Mouse (Mus musculus) bone marrow macrophage, adult 2 months (primary cell): ENCODE results near the gene Gm17662. TPM values are rescaled to one million over a fixed set of nuclear protein-coding genes. Genes with fewer than 3 reads are reported as not detected.

Experiments used
- H3K27ac ChIP-seq: 2 replicates; pipeline ENCODE4 v1.5.1; 2012; ENCODE audit warnings: low read depth, low read length; ENCODE audit not compliant: insufficient read depth
- H3K4me1 ChIP-seq: 2 replicates; pipeline ENCODE4 v1.6.1; 2012; ENCODE audit warnings: low read length; ENCODE audit not compliant: control insufficient read depth, insufficient read depth
- H3K4me3 ChIP-seq: 2 replicates; pipeline ENCODE4 v1.5.1; 2012; ENCODE audit warnings: mild to moderate bottlenecking, low read length, moderate library complexity; ENCODE audit not compliant: insufficient read depth
- CTCF ChIP-seq: IDR thresholded peaks from 2 replicates; pipeline ENCODE4 v1.5.1; 2012; ENCODE audit warnings: low read depth, mild to moderate bottlenecking, low read length, moderate library complexity
- POLR2A ChIP-seq: IDR thresholded peaks from 2 replicates; pipeline ENCODE4 v1.6.1; 2012; ENCODE audit warnings: mild to moderate bottlenecking, low read depth, low read length, borderline replicate concordance
- polyA plus RNA-seq: library from polyadenylated mRNA; stranded (reverse); fragments of >200 nt; gene quantifications from 2 replicates; pipeline ENCODE4 v1.2.4, GENCODE M21; 2012; ENCODE audit not compliant: missing spikeins, insufficient read depth, insufficient read length

The Gm17662 gene
- polyA plus RNA-seq, 1 experiment: not detected

DNA sequence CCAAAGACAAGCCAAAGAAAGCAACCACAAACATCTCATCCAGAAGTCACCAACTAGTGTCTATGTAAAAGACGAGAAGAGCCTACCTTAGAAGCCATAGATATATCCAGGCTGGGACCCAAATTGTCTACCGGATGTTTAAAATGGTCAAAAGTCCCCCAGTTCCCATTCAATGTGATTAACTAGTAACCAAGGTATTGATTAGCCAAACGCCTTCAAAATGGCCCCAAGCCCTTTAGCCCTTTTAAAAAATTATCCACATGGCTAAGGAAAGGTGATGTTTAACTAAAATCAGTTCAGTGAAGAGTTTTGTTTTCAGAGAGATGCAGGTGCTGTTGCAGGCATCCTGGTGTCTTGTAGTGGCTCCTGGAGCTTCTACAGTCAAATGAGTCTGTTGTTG is 19.2 kb downstream of the Gm17662 start, which contains the start of gene C8a:
Gene C8a (minus strand): TSS at position 76 of the 400 bp plus-strand sequence.
- H3K4me1 ChIP-seq: no peaks in the 10 kb centered on the region
- no peak within 1 kb of the TSS for H3K4me3 ChIP-seq
- no peak within 1 kb of the TSS for H3K27ac ChIP-seq
- TF ChIP-seq CTCF (no peak), POLR2A (no peak)

DNA sequence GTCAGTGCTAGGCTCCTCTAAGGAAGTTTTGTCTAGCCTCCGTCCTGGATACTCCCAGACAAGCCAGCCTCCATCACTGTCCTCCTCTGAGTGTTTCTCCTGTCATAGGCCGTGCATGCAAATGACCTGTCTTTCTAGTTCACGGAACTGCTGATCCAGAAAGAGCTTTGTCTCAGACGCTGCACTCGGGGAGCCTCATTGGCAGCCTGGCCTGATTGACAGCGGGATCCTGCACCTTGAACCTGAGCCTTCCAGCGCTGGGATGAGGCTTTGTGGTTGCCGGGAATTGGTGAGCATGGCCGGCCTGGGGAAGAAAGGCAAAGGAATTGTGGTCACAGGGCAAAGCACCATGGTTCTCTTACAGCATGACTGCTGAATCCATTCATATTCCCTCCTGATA is 30.4 kb downstream of the Gm17662 start:
- Histone ChIP-seq H3K4me3 (no peak overlapping the region), H3K4me1 (no peaks in the 10 kb centered on the region), H3K27ac (no peak overlapping the region)
- no peak for TF ChIP-seq POLR2A
- TF ChIP-seq CTCF: no peak

DNA sequence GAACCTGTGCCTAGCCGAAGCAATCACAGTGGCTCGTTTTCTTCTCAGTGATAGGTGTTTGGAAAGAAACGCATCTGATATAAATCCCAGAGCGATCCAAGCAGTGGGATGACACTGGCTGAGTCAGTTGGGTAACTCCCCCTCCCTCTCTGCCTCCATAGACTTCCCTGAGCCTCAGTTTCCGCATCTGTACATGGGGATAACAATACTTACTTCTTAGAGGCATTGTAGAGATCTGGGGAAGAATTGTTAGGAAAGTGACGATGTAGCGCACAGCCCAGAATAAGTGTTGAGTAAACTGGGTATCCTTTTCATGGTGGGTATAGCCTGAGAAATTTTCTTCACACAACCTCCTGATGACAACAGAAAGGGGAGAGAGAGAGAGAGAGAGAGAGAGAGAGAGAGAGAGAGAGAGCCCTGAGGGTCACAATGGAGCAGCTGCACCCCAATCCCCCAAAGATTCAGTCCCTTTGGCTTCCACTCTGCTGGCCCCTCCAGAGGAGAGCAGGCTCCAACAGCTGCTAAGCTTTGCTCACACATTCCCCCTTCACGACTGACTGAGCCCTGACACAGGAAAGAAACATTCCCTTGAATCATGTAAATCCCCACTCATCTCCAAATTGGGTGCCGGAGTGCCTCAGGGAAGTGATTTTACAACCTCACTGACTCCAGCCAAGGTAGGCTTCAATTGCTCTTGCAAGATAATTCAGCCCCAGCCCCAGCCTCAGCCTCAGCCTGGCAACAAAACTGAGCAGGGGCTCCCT is 31.6 kb downstream of the Gm17662 start:
- TF ChIP-seq CTCF (no peak), POLR2A (no peak)

DNA sequence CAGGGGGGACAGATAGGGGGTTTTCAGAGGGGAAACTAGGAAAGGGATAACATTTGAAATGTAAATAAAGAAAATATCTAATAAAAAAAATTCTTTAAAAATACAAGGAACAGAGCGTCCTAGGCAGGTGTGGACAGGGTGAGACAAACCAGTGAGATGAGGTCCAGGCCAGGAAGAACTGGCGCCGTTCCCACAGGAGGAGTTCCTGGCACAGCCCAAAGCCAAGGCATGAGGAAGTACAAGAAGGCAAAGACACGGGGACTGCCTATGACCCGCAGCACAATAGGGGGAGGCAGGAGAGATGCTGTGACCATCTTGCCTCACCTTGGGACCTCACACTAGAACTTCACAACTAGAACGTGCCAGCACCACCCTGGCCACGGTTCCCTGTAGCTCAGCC is 34.6 kb downstream of the Gm17662 start:
- TF ChIP-seq POLR2A: no peak
- TF ChIP-seq CTCF: no peak
- Histone ChIP-seq H3K4me1 (no peaks in the 10 kb centered on the region), H3K27ac (no peak overlapping the region), H3K4me3 (no peak overlapping the region)

More for the DNA sequence above, 31.6 kb downstream of the Gm17662 start:
- Histone ChIP-seq H3K27ac (no peak overlapping the region), H3K4me1 (no peaks in the 10 kb centered on the region), H3K4me3 (no peak overlapping the region)

DNA sequence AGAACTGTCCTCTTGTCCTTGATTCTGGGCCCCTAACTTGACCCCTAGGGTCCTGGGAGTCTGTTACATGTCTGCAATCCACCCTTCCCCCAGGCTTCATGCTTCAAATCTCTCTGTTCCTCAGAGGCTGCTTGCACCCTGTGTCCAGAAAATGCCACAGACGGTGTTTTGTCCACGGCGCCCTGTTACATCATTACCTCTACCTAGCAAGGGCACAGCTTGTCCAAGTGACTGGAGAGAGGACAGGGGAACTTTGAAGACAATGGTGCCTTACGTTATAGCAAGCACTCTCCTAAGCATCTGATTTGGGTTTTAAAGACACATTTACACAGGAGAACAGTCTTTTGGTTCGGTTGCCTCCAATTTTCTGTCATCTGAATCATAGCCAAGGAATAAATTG is 36.5 kb downstream of the Gm17662 start:
- no peak for TF ChIP-seq POLR2A
- TF ChIP-seq CTCF: no peak
- Histone ChIP-seq H3K4me1 (no peaks in the 10 kb centered on the region), H3K4me3 (no peak overlapping the region), H3K27ac (no peak overlapping the region)

DNA sequence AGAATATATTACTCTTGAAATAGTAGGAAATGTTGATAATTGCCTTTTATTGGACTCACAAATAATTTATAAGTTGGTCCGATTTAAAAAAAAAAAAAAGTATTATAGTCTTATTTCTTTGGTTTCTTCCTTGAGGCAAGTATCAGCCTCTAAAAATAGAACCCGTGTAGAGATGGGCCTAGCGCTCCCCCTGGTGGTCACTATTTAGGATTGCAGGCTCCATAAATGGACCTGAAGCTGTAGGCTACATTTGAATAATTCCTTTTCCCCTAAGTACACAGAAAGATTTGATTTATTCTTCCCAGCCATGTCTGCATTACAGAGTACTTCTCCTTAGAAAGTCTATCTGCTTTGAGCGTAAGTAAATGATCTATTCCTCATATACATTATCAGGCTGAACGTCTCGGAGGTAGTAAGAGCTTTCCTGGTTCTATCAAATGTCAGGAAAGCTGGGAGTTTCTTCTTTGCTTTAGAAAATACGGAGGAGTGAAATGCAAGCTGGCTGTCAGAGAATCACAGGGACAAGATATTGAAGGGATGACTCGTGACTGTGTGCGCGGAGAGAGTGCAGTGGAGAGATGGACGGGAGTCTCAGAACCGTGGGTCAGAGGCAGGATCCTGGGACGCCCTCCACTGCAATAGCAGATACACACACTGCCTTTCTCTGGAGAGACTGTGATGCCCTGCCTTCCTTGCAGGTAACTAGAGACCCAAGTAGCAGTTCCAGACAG is 37.0 kb downstream of the Gm17662 start:
- no peak for TF ChIP-seq CTCF
- TF ChIP-seq POLR2A: no peak
- Histone ChIP-seq H3K27ac (no peak overlapping the region), H3K4me3 (no peak overlapping the region), H3K4me1 (no peaks in the 10 kb centered on the region)

DNA sequence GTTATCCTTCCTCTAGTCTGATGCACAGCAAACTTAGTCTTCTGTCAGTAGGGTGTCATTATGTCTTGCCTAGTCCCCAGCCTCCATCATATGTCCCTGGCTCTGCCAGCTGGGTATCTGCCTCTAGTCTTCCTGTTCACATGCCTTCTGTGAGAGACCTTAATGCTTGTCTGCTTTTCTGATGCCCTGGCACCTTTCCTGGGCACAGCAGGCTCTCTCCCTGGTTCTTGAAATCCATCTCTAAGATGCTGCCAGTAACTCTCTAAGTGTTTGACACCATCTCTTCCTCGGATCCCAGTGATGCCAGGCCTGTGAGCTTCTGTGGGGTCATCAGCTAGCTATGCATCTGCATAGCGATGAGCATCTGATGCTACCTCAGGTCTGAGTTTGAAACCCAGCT is 45.7 kb downstream of the Gm17662 start:
- no peak overlapping the region for H3K27ac ChIP-seq
- no peak for TF ChIP-seq POLR2A
- no peak for TF ChIP-seq CTCF
- H3K4me1 ChIP-seq: no peaks in the 10 kb centered on the region
- no peak overlapping the region for H3K4me3 ChIP-seq

DNA sequence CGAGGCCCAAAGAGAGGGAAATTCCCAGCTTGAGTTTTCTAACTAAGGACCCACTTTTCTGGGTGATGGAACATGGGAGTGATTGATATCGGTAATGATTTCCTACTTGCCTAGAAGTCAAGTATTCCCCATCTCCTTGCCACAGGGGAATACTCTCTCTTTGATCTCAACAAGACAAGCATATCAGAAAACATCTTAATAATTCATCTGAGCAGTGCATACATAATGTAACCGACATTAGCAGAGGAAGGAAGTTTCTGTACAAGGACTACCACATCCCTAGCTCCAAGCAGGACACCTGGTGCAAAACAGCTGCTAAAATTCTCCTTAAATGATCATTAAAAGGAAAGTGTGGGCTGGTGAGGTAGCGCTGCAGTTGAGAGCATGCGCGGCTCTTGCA is 47.9 kb downstream of the Gm17662 start:
- TF ChIP-seq POLR2A (no peak), CTCF (no peak)
- Histone ChIP-seq H3K4me3 (no peak overlapping the region), H3K4me1 (no peaks in the 10 kb centered on the region), H3K27ac (no peak overlapping the region)

Other genes starting within 250 kb of the Gm17662 start
- not detected in 2 replicates for gene C8b, start 91.0 kb upstream of the Gm17662 start, polyA plus RNA-seq
- gene C8a, start 19.1 kb downstream of the Gm17662 start, polyA plus RNA-seq: not detected in 2 replicates
- gene Fyb2, start 56.1 kb downstream of the Gm17662 start, polyA plus RNA-seq: not detected in 2 replicates